Mouse (Mus musculus) heart, postnatal 0 days (tissue): ENCODE data around the gene Cog5. TPM values are rescaled to one million over a fixed set of nuclear protein-coding genes. Genes with fewer than 3 reads are reported as not detected.
A peak's percentile ranks its signal among the peaks of the same experiment; 100 is the strongest.
"Not testable (repeated sequence)": the region's sequence is repeated elsewhere in the genome, so short reads cannot be mapped to it uniquely, and the experiment has no call there.

Experiments used
- ATAC-seq: fragments of 200-750 bp; cut with Nextera tagmentation; 2 replicates; pipeline ENCODE4 v1.8.0; 2017; ENCODE audit warnings: low read depth, moderate number of reproducible peaks, moderate library complexity; ENCODE audit not compliant: insufficient read depth
- DNase-seq: peaks from one replicate; pipeline ENCODE4 v3.0.0-alpha.2; 2016; ENCODE audit warnings: low spot score
- H3K27ac ChIP-seq: fragments of 300-500 bp; sonication (generic); 2 replicates; pipeline ENCODE4 v1.5.1; 2014; ENCODE audit warnings: low read depth, mild to moderate bottlenecking
- H3K27me3 ChIP-seq: fragments of 300-500 bp; sonication (generic); 2 replicates; pipeline ENCODE4 v1.6.1; 2014; ENCODE audit warnings: low read length, mixed read lengths; ENCODE audit not compliant: control insufficient read depth, insufficient read depth
- H3K36me3 ChIP-seq: fragments of 300-500 bp; sonication (generic); replicated peaks from 2 replicates; pipeline ENCODE4 v1.6.1; 2014; ENCODE audit warnings: low read length, mixed read lengths; ENCODE audit not compliant: control insufficient read depth, insufficient read depth
- H3K4me1 ChIP-seq: fragments of 300-500 bp; sonication (generic); 2 replicates; pipeline ENCODE4 v1.6.1; 2014; ENCODE audit warnings: antibody characterized with exemption; ENCODE audit not compliant: control insufficient read depth, insufficient read depth
- H3K4me2 ChIP-seq: fragments of 300-500 bp; sonication (generic); 2 replicates; pipeline ENCODE4 v1.6.1; 2014; ENCODE audit warnings: low read depth, mild to moderate bottlenecking, low read length, moderate library complexity
- H3K4me3 ChIP-seq: fragments of 300-500 bp; sonication (generic); 2 replicates; pipeline ENCODE4 v1.5.1; 2014; ENCODE audit warnings: low read depth, low read length
- H3K9ac ChIP-seq: fragments of 300-500 bp; sonication (generic); replicated peaks from 2 replicates; pipeline ENCODE4 v1.6.1; 2014; ENCODE audit warnings: low read depth, low read length, mixed read lengths
- H3K9me3 ChIP-seq: fragments of 300-500 bp; sonication (generic); replicated peaks from 2 replicates; pipeline ENCODE4 v1.6.1; 2016; ENCODE audit warnings: low read length; ENCODE audit not compliant: control insufficient read depth
- CTCF ChIP-seq: IDR thresholded peaks from 2 replicates; pipeline ENCODE4 v1.5.1; 2016; ENCODE audit warnings: antibody characterized with exemption, control low read depth, low read depth
- EP300 ChIP-seq: IDR thresholded peaks from 2 replicates; pipeline ENCODE4 v1.6.1; 2016; ENCODE audit warnings: antibody characterized with exemption, low read depth
- WGBS: fragments of 180-500 bp; shearing (Covaris S2); extraction: QIAGEN DNeasy Blood & Tissue Kit; methylation state at CpG from one replicate; pipeline ENCODE4 v1.1.7; 2014; 5-methylcytosine and 5-hydroxymethylcytosine counted together
- polyA plus RNA-seq: library from polyadenylated mRNA; unstranded; fragments of >200 nt; fragmentation: Nextera tagmentation; extraction: Ambion mirVana; gene quantifications from 2 replicates; pipeline ENCODE4 v1.2.1, GENCODE M21; 2015
- total RNA-seq: library from RNA; depleted of rRNA; stranded (reverse); fragments of >200 nt; gene quantifications from 2 replicates; pipeline ENCODE4 v1.2.3, GENCODE M21; 2014; ENCODE audit warnings: low replicate concordance

The Cog5 gene
- total and polyA plus RNA-seq, 2 experiments from 2014 or later, result 22.4 to 58.4 TPM

- Histone ChIP-seq H3K9ac (no peak overlapping the region), H3K4me2 (no peak overlapping the region), H3K9me3 (no peaks in the 10 kb centered on the region), H3K4me3 (no peak overlapping the region), H3K27me3 (no peaks in the 10 kb centered on the region), H3K27ac (no peak overlapping the region), H3K4me1 (no peaks in the 10 kb centered on the region), H3K36me3 (peaks cover 27% of the 10 kb centered on the region)
- ATAC-seq (no peak), DNase-seq (no peak)
- no peak for TF ChIP-seq CTCF
- no peak for TF ChIP-seq EP300
- WGBS, result 91% methylated on average over 1 of the region's 1 CpGs
These were observed 29.7 kb upstream of the Cog5 start for GRCm38 (mm10) chr12:31625016-31625415.

GRCm38 (mm10) chr12:31628396-31628795, 26.3 kb upstream of the Cog5 start:
- not testable (repeated sequence) for H3K4me2 ChIP-seq

GRCm38 (mm10) chr12:31633970-31634342, 20.7 kb upstream of the Cog5 start:
- H3K4me2 ChIP-seq, result peak overlapping the region; percentile 79
- H3K9ac ChIP-seq, result peak overlapping the region; percentile 83
- no peaks in the 10 kb centered on the region for H3K27me3 ChIP-seq
- H3K36me3 ChIP-seq, result peaks cover 5% of the 10 kb centered on the region; the same call in 1 of the 2 replicates
- TF ChIP-seq CTCF (no peak), EP300 (no peak)
- 4% methylated on average over 13 of the region's 13 CpGs for WGBS
- peak overlapping the region; percentile 84 for H3K27ac ChIP-seq
- H3K4me1 ChIP-seq, result peaks cover 9% of the 10 kb centered on the region; the same call in 1 of the 2 replicates
- peak; percentile 15 for DNase-seq
- peak overlapping the region; percentile 67 for H3K4me3 ChIP-seq
- ATAC-seq, result peak; percentile 28; the same call in 1 of the 2 replicates
- no peaks in the 10 kb centered on the region for H3K9me3 ChIP-seq

More at GRCm38 (mm10) chr12:31628396-31628795, 26.3 kb upstream of the Cog5 start:
- DNase-seq, H3K9me3 ChIP-seq, H3K4me3 ChIP-seq, H3K27ac ChIP-seq, H3K27me3 ChIP-seq, ATAC-seq, H3K4me1 ChIP-seq, H3K9ac ChIP-seq: not testable (repeated sequence)
- H3K36me3 ChIP-seq, result peaks cover 27% of the 10 kb centered on the region
- 94% methylated on average over 9 of the region's 9 CpGs for WGBS

GRCm38 (mm10) chr12:31634343-31635239, 20.1 kb upstream of the Cog5 start, which contains the start of gene Bcap29:
Gene Bcap29 (minus strand): TSS chr12:31634658.
- Histone ChIP-seq H3K36me3 (peaks cover 4% of the 10 kb centered on the region; the same call in 1 of the 2 replicates), H3K9me3 (no peaks in the 10 kb centered on the region), H3K27ac (peak within 1 kb of the TSS; percentile 84), H3K9ac (peak within 1 kb of the TSS; percentile 83), H3K4me2 (peak within 1 kb of the TSS; percentile 79), H3K27me3 (no peaks in the 10 kb centered on the region), H3K4me3 (peak within 1 kb of the TSS; percentile 67), H3K4me1 (peaks cover 9% of the 10 kb centered on the region; the same call in 1 of the 2 replicates)
- 2% methylated on average over 53 of the region's 73 CpGs for WGBS
- DNase-seq, result peak; percentile 79
- ATAC-seq, result peak; percentile 94
- TF ChIP-seq EP300, result no peak
- no peak for TF ChIP-seq CTCF

- ATAC-seq, result no peak
These were observed 19.4 kb upstream of the Cog5 start for GRCm38 (mm10) chr12:31635240-31635607.

More at GRCm38 (mm10) chr12:31635240-31635607, 19.4 kb upstream of the Cog5 start:
- Histone ChIP-seq H3K36me3 (0 out of 2 replicates have a peak, but pooled peaks cover 3% of the 10 kb centered on the region), H3K27ac (0 out of 2 replicates have a peak overlapping the region, but pooled peaks have one; percentile 84), H3K4me2 (peak overlapping the region; percentile 79), H3K9ac (no peak overlapping the region), H3K4me1 (peaks cover 9% of the 10 kb centered on the region; the same call in 1 of the 2 replicates), H3K9me3 (no peaks in the 10 kb centered on the region), H3K4me3 (no peak overlapping the region), H3K27me3 (no peaks in the 10 kb centered on the region)
- WGBS, result 94% methylated on average over 3 of the region's 3 CpGs
- no peak for DNase-seq
- TF ChIP-seq EP300 (no peak), CTCF (no peak)
